Mouse (Mus musculus) 3134 (cell line): Measurements from ENCODE around the gene Crybb1.

Experiments
- DNase-seq: peaks from one replicate; pipeline ENCODE4 v3.0.0-alpha.2; 2011; ENCODE audit warnings: low spot score; ENCODE audit not compliant: insufficient read length; ENCODE audit errors: extremely low read depth

Crybb1 gene

GRCm38 (mm10) chr5:112265110-112265509 is 9.5 kb downstream of the Crybb1 start:
- DNase-seq = no peak

- no peak for DNase-seq
Observed at GRCm38 (mm10) chr5:112265515-112265914, 9.9 kb downstream of the Crybb1 start.

- DNase-seq = no peak
Observed at GRCm38 (mm10) chr5:112266011-112266777, 10.6 kb downstream of the Crybb1 start.

- DNase-seq = no peak
Observed at GRCm38 (mm10) chr5:112270764-112271541, 15.3 kb downstream of the Crybb1 start.

GRCm38 (mm10) chr5:112272934-112273333 is 17.3 kb downstream of the Crybb1 start:
- no peak for DNase-seq

GRCm38 (mm10) chr5:112273746-112274463 is 18.3 kb downstream of the Crybb1 start:
- DNase-seq = no peak

GRCm38 (mm10) chr5:112275021-112275804 is 19.6 kb downstream of the Crybb1 start:
- DNase-seq = peak; percentile 56

- DNase-seq = peak; percentile 100
Observed at GRCm38 (mm10) chr5:112276267-112276873, 20.8 kb downstream of the Crybb1 start, which contains the start of gene Tpst2. Tpst2 (plus strand) TSS chr5:112276691.

GRCm38 (mm10) chr5:112276907-112277348 is 21.3 kb downstream of the Crybb1 start:
- no peak for DNase-seq

GRCm38 (mm10) chr5:112277906-112278470 is 22.4 kb downstream of the Crybb1 start:
- DNase-seq = no peak

- peak; percentile 81 for DNase-seq
Observed at GRCm38 (mm10) chr5:112279181-112280021, 23.8 kb downstream of the Crybb1 start.

- no peak for DNase-seq
Observed at GRCm38 (mm10) chr5:112280151-112280550, 24.5 kb downstream of the Crybb1 start.

- DNase-seq = peak; percentile 75
Observed at GRCm38 (mm10) chr5:112280863-112281660, 25.4 kb downstream of the Crybb1 start.

- no peak for DNase-seq
Observed at GRCm38 (mm10) chr5:112281676-112282075, 26.1 kb downstream of the Crybb1 start.

- peak; percentile 48 for DNase-seq
Observed at GRCm38 (mm10) chr5:112282123-112282779, 26.6 kb downstream of the Crybb1 start.

GRCm38 (mm10) chr5:112282780-112283482 is 27.3 kb downstream of the Crybb1 start:
- no peak for DNase-seq
